Mouse (Mus musculus) gastrocnemius, postnatal 14 days (tissue): ENCODE results near the gene Nkx6-1. TPM values are rescaled to one million over a fixed set of nuclear protein-coding genes. Genes with fewer than 3 reads are reported as not detected.

ENCODE experiments used
- DNase-seq: peaks from one replicate; pipeline ENCODE4 v3.0.0; 2021; ENCODE audit warnings: mixed read lengths
- intact Hi-C: fragments of 180-260 bp; cut with DNase I; formaldehyde crosslinking; loops from one replicate; pipeline ENCODE4 v1.15.1; 2025; ENCODE audit warnings: low total_unique reads
- total RNA-seq, 2 experiments: library from RNA; stranded (reverse); gene quantifications; 2 replicates each; pipeline ENCODE4 v1.2.3; 2021

The Nkx6-1 gene
- total RNA-seq, 2 experiments from 2014 or later = not detected

DNA sequence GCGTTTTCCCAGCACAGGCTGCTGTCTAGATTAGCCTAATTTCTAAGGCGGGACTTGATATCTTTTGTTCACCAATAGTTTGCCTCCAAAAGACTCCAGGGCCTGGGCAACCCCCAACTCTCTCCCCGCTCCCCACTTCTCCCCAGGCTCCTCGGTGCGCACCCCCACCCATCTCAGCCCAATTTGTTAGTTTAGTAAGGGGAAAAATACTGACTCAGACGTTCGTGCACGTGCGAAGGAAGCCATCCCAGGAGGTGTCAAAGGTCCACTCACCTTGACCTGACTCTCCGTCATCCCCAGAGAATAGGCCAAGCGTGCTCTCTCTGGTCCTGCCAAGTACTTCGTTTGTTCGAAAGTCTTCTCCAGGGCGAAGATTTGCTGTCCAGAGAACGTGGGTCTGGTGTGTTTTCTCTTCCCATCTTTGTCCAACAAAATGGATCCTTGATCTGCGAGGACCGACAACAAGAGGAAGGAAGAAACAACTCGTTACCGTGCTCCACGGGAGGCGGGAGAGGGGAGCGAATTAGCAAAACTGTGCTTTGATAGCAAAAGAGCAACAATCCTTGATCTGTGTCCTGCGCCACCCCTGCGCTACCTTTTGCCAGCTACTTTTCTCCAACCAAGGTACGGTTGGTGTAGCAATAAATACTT, 3.1 kb downstream of the Nkx6-1 start:
- intact Hi-C loops = no loop called here
- no peak for DNase-seq

DNA sequence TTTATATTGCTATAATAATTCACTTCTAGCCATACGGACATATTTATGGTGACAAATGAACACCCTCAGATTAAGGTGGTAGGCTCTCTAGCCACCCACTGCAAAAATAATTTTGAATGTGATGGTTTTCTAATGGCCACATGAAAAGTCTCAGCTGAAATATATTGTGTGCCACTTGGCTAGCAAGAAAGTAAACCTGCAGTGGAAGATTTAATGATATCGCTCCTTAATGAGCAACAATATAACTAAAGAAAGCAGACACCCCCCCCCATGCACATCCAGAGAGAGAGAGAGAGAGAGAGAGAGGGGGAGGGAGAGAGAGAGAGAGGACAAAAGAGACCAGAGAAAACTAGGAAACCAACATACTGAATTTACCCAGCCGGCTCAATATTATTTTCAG, 4.1 kb downstream of the Nkx6-1 start:
- intact Hi-C loops = no loop called here
- DNase-seq = no peak

DNA sequence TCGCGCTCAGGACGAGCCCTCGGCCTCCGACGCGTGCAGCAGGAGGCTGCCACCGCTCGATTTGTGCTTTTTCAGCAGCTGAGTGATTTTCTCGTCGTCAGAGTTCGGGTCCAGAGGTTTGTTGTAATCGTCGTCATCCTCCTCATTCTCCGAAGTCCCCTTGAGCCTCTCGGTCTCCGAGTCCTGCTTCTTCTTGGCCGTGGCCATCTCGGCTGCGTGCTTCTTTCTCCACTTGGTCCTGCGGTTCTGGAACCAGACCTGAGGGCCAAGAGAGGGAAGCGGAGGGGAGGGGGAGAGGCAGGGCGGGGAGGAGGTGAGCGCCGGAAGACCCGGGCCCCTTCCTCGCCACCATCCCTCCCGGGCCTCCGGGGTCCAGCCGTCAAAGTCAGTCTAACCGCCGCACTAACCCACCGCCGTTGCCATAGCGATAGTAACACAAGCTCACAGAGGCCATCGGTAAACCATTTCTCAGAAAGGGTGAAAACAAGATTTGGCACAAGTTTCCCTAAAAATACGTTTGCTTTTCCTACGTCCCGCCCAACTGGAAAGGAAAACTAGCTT, 5.3 kb downstream of the Nkx6-1 start:
- intact Hi-C loops = no loop called here
- no peak for DNase-seq

DNA sequence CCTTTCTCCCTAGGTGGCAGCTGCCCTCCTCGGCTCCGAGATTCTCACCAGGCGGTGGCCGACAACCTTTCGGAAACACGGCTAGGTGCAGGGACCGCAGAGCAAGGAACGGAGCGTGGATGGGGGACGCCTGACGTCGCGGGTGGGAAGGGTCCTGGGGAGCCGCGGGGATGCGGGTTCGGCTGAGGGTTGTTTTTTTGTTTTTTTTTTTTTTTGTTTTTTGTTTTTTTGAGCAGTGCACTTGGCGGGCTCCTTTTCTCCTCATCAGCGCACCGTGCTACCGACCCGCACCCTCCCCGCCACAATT, 5.9 kb downstream of the Nkx6-1 start:
- intact Hi-C loops = no loop called here

DNA sequence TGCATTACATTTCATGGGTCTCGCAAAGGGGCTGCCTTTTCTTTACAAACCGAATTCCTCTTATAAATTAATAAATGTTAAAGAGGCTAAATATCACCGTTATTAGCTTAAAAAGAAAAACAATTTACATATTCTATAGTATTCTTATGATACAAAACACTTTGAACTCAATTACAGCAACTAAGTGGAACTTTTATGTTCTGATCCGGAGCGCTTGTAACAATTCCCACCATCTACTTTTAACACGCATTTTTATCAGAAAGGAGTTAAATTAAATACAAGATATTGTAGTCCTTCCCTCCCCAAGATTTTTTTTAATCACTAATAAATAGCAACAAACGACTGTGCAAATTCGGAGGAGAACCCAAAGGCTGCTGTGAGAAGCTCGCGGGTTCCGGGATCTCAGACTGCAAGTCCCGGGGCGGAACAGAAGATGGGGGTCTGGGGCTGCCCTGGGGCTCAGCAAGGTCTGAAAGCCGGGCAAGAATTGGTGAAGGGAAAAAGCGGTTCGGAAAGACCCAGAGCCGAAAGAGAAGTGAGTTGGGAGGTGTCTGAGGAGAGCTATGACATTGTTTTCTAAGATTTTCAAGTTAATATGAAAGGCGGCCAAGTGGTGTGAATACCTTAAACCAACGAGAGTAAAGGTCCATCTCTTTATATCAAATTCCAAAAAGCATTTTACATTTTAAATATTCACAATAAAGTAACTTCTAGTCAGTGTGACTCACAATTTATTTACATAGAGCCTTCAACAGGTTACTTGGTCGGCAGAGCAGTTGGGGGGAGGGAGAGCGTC, 6.4 kb downstream of the Nkx6-1 start:
- intact Hi-C loops = no loop called here
- no peak for DNase-seq

More for the DNA sequence above, 5.9 kb downstream of the Nkx6-1 start:
- no peak for DNase-seq

DNA sequence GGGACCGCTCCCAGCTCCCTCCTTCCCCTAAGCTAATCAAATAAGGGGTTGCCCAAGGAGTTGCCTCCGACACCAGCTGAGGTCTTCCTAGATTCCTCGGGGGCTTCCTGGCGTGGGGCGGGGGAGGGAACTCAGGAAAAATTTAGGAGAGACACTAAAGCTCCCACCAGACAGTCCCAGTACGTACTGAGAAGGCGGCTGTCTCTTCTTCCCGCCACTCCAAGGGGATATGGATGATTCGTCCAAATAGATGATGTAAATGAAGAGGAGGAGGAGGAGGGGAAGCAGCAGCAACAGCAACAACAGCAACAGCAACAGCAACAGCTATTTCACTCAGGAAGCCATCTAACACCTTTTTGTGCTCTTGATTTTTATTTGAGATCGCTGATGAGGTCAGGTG, 7.1 kb downstream of the Nkx6-1 start:
- no peak for DNase-seq
- intact Hi-C loops = no loop called here

DNA sequence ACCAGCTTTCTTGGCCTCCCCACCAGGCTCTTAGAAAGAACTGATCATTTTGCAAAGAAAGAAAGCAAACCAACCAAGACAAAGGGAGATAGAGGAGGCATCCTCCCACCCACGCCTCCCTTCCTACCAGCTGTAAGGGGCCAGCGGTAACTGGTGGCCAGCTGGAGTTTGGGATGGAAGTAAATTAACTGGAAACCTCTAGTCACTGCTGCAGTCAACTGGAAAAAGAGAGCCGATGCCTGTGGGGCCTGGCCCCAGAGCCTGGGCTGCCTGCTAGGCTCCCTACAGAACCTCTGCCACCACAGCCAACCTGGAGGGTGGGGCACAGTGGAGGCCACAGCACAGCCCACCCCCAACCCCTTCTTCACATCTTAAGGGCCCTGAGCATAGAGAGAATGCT, 8.7 kb downstream of the Nkx6-1 start:
- DNase-seq = no peak
- intact Hi-C loops = no loop called here

DNA sequence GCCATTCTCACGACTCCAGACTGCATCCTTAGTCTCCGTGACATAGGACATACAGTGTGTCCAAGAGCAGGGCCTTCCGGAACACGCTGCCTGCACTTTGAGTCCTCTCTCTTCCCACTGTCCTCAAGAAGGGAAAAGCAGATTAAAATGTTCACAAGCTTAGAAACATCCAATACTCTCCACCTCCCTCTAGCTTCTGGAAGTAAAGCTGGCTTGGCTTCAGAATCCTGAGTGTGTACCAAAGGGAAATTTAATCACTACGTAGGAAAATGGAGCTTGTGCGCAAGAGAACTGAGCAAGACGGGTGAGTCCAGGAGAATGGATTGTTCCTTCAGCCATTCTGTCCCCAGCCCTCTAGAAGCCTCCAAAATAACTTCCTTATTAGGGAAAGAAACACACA, 9.4 kb downstream of the Nkx6-1 start:
- no peak for DNase-seq
- intact Hi-C loops = no loop called here

DNA sequence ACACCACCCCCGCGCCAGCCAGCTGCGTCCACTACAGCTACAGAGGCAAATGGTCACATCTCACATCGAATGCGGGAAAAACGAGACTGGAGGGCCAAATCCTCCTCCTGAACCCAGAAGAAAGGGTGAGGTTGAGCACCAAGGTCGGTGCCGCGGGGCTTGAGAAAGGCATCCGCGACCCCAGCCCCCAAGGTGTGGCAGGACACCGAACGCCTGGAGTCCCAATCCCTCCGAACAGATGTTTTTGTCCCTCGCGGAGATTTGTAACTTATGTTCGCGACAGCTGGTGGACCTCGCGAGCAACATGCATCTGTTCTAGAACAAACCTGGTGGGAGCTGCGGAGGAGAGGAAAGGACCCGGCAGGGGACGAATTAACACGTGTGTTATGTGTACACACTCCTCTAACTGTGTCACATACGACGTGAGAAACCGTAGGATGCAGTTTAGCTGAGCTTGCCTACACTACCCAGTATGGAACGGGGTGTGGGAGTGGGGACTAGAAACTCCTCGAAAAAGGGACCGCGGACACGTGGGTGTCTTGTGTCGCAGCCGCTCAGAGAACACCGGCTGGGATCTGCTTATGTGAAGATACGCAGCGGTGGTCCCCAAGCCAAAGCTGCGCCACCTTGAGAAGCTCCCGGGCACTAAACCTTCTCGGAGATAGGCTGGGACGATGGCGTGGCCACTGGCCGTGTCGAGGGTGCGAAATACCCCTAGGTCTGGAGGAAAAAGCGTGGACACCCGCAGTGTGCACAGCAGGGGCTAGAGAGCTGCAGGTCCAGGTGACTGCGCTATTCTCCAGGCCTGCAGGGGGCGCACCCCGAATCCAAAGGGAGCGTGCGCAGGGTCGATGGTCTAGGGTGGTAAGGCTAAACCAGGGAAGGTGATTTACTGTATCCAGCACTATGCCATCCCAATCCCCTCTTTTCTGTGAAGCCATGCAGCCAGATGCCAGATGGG, 16.8 kb downstream of the Nkx6-1 start:
- intact Hi-C loops = no loop called here
- DNase-seq = no peak

DNA sequence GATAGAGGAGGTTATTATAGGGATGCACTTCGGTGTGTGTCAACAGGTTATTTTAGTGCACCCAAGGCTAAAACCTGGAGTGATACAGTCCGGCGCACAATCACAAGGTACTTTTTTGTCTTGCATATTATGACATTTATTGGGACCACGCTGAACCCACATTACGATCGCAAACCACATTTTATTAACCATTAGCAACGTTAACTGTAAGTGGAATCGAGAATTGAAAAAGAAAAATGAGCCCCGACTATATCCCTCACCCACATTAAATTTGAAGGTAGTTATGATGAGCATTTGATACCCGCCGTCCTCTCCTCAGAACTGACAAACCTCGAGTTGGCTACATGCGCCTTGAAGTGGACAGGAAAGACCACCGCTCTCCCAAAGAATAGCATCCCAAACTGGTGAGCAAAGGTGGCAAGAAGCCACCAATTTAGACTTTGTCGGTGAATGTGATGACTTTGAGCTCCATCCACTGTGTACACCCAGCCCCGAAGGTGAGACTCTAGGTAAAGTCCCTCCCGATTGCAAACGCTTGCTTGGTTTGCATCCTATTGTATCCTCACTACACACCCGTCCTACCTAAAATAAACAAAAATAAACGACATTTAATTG, 17.7 kb downstream of the Nkx6-1 start:
- intact Hi-C loops = no loop called here
- no peak for DNase-seq

DNA sequence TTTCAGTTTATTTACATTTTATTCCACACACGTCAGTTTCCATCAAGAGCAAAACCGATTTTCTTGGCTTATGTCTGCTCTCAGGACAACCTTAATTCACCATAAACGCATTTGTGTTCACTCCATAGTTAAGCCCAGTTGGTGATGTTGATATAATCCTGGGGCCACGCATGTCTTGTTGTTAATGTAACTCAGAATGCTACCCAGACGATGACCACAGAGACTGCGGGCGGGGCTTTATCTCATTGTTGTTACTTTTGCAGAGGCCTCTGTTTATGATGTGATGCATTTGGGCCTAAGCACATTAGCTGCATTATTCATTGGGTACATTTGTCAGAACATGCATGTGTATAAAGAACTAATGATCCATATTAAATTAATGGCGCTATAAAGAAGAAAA, 19.7 kb downstream of the Nkx6-1 start:
- intact Hi-C loops = no loop called here
- no peak for DNase-seq

DNA sequence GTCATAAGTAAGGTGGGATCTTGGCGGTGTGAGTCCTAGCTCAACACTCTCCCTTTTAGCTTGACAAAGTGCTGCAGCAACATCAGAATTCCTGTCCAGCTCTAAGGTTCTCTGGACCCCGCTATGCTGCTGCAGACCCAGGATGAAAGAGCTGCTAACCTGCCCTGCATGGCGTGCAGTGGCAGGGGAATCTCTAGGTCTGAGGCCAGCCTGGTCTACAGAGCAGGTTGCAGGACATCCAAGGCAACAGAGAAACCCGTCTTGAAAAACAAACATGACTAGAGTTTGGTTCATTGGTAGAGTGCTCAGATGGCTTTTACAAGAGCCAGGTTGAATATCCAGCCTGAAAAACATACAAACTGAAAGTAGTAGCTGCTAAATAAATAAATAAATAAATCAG, 26.7 kb downstream of the Nkx6-1 start:
- DNase-seq = no peak
- intact Hi-C loops = no loop called here

Other genes starting within 250 kb of the Nkx6-1 start
- 1 to 10 TPM in 1 of 2 experiments, under 1 TPM in 1; 0.86 to 1.1 TPM for gene Cds1, start 100.1 kb upstream of the Nkx6-1 start, total RNA-seq